Mouse (Mus musculus) embryonic facial prominence, embryonic 10.5 days (tissue): ENCODE measurements around the gene Gpc3. TPM values are rescaled to one million over a fixed set of nuclear protein-coding genes. Genes with fewer than 3 reads are reported as not detected.
"Not testable (repeated sequence)": the region's sequence is repeated elsewhere in the genome, so short reads cannot be mapped to it uniquely, and the experiment has no call there.

ENCODE experiments used
- DNase-seq: peaks from one replicate; pipeline ENCODE4 v3.0.0-alpha.2; 2017; ENCODE audit warnings: low spot score
- H3K27ac ChIP-seq: fragments of 300-500 bp; sonication (generic); replicated peaks from 2 replicates; pipeline ENCODE4 v1.5.1; 2016; ENCODE audit warnings: mild to moderate bottlenecking
- H3K27me3 ChIP-seq: fragments of 300-500 bp; sonication (generic); replicated peaks from 2 replicates; pipeline ENCODE4 v1.6.1; 2016; ENCODE audit warnings: low read depth, mild to moderate bottlenecking; ENCODE audit not compliant: poor library complexity, severe bottlenecking
- H3K36me3 ChIP-seq: fragments of 300-500 bp; sonication (generic); replicated peaks from 2 replicates; pipeline ENCODE4 v1.6.1; 2016; ENCODE audit warnings: mild to moderate bottlenecking, moderate library complexity
- H3K4me1 ChIP-seq: fragments of 300-500 bp; sonication (generic); 2 replicates; pipeline ENCODE4 v1.6.1; 2016
- H3K4me3 ChIP-seq: fragments of 300-500 bp; sonication (generic); 2 replicates; pipeline ENCODE4 v1.5.1; 2016; ENCODE audit warnings: mild to moderate bottlenecking, moderate library complexity
- H3K9me3 ChIP-seq: fragments of 300-500 bp; sonication (generic); 2 replicates; pipeline ENCODE4 v1.6.1; 2016; ENCODE audit warnings: mild to moderate bottlenecking
- WGBS: fragments of 180-500 bp; shearing (Covaris S2); methylation state at CpG from one replicate; pipeline ENCODE4 v1.1.7; 2016; 5-methylcytosine and 5-hydroxymethylcytosine counted together
- polyA plus RNA-seq: library from polyadenylated mRNA; unstranded; fragments of >200 nt; fragmentation: Nextera tagmentation; extraction: Ambion mirVana; gene quantifications from 2 replicates; pipeline ENCODE4 v1.2.1, GENCODE M21; 2016

Gene Gpc3
- polyA plus RNA-seq, 1 experiment from 2014 or later, result 722 TPM

DNA sequence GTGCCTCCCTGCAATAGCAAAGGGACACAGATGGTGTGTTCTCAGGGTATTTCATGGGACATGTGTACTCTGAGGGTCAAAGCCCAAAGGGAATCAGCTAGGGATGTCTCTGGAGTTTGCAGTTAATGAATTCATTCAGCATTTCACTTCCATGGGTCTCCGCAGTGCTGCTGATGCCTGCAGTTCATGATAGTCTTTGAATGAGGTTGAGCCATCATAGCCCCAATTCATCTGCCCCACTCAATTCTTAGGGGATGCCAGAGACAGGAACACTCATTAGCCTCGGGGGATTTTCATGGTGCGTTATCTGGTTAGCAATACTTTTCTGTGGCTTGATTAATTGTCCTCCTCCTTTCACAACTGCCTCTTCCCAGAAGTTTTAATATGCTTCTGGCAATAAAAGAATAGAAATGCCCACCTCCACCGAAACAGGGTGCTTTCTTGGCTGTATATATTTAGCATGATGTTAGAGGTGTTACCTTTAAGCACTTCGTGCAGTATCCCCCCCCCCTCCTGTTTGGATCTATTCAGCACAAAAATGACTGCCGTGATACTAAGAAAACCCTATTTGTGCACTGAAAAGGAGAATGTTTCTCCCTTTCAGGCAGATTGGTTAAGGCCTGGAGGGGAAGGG, 244.3 kb downstream of the Gpc3 start:
- DNase-seq, result no peak
- Histone ChIP-seq H3K4me3 (no peak overlapping the region), H3K36me3 (peaks cover 18% of the 10 kb centered on the region), H3K9me3 (no peaks in the 10 kb centered on the region), H3K4me1 (peaks cover 6% of the 10 kb centered on the region; the same call in 1 of the 2 replicates), H3K27me3 (peaks cover 17% of the 10 kb centered on the region), H3K27ac (no peak overlapping the region)
- 36% methylated on average over 6 of the region's 6 CpGs for WGBS

DNA sequence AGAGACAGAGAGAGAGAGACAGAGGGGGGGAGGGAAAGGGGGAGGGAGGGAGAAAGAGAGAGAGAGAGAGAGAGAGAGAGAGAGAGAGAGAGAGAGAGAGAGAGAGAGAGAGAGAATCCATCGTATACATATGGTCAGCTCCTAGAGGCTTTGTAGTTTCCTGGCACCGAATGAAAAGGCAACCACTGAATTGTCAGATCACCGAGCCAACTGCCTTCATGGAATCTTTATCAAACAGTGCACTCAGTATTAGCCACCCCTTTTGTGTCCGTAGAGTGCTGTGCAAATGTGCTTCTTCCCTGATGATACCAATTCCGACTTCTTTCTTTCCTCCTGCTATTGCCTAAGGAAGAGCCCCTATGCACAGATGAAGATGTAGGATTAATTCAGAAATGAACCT, 246.9 kb downstream of the Gpc3 start:
- DNase-seq, result no peak
- 74% methylated on average over 5 of the region's 5 CpGs for WGBS
- Histone ChIP-seq H3K27me3 (peaks cover 17% of the 10 kb centered on the region), H3K4me3 (no peak overlapping the region), H3K9me3 (no peaks in the 10 kb centered on the region), H3K27ac (no peak overlapping the region), H3K36me3 (peaks cover 18% of the 10 kb centered on the region), H3K4me1 (peaks cover 6% of the 10 kb centered on the region; the same call in 1 of the 2 replicates)

DNA sequence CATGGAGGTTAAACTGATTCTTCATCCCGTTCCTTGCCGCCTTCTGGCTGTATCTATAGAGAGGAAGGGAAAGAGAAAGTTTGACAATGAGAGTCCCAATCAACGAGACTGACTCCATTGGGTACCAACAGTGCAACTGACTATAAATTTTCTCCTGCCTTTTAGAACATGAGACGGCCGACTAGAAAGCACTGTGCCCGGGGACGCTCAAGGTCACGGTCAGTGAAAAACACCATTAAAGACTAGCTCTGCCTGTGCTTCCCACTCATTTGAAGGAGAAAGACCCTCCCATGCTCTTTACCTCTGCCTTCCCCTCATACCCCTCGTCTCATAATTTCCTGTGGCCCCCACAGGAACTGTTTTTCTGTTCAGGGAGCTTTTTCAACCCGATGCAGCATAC, 248.0 kb downstream of the Gpc3 start:
- peaks cover 6% of the 10 kb centered on the region; the same call in 1 of the 2 replicates for H3K4me1 ChIP-seq
- peaks cover 17% of the 10 kb centered on the region for H3K27me3 ChIP-seq
- no peaks in the 10 kb centered on the region for H3K9me3 ChIP-seq
- no peak for DNase-seq
- H3K4me3 ChIP-seq, result no peak overlapping the region
- H3K27ac ChIP-seq, result no peak overlapping the region
- WGBS, result 87% methylated on average over 10 of the region's 10 CpGs
- H3K36me3 ChIP-seq, result peaks cover 18% of the 10 kb centered on the region

DNA sequence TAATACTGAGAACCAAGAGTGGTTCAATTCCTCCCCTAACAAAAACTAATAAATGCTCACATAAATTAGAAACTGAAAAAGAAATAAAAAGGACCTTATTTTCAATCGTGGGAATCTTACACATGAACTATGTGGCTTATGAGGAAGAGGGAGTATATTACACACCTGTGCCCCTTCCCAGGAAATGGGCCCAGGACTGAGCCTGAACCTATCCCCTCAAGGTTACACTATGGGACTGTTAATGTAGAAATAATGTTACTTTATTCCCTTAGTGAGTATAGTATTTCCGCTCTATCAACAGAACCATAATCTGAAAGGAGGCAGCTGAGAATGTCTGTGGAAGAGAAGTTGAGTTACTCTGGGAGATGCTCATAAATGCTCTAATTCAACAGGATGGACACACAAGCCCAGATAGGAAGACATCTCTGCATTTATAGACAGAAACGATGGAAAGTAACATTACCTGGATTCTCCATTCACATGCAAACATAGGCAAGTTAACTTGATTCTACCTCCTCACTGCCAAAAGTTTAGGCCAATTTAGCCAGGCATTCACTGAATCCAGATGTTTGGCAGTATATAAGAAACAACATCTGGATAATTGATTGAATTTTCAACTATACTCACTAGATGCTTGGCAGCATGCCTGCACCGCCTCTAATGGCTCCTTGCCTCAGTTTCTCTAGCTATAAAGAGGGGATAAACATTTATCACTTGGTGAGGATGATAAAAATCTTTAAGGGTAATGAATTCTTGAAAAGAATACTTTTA, 251.3 kb downstream of the Gpc3 start:
- H3K36me3 ChIP-seq, result peaks cover 18% of the 10 kb centered on the region
- H3K27ac ChIP-seq, result no peak overlapping the region
- H3K27me3 ChIP-seq, result peaks cover 7% of the 10 kb centered on the region; the same call in 1 of the 2 replicates
- H3K4me1 ChIP-seq, result no peaks in the 10 kb centered on the region
- no peak for DNase-seq
- no peaks in the 10 kb centered on the region for H3K9me3 ChIP-seq
- WGBS, result 95% methylated on average over 4 of the region's 4 CpGs
- H3K4me3 ChIP-seq, result no peak overlapping the region

DNA sequence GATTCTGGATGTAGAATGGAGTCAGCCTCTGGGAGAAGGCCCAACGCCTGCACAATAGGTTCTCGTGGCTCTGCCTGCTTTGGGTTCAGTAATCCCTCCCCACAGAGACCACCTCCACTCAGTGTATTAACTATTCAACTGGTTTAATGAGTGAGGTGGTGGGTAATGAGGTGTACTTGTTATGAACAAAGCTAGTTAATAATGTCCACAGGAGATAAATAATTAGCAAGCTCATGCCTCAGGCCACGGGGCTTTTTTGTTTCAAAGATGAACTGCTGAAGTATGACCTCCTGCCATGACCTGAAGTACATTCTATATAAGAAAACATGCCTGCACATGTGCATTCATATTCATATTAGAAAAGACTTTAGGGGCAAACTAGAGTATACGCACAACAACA, 260.8 kb downstream of the Gpc3 start:
- Histone ChIP-seq H3K4me3 (no peak overlapping the region), H3K27me3 (peaks cover 6% of the 10 kb centered on the region; the same call in 1 of the 2 replicates), H3K36me3 (no peaks in the 10 kb centered on the region), H3K4me1 (no peaks in the 10 kb centered on the region), H3K9me3 (no peaks in the 10 kb centered on the region), H3K27ac (no peak overlapping the region)
- WGBS, result 79% methylated on average over 4 of the region's 4 CpGs
- DNase-seq, result no peak

DNA sequence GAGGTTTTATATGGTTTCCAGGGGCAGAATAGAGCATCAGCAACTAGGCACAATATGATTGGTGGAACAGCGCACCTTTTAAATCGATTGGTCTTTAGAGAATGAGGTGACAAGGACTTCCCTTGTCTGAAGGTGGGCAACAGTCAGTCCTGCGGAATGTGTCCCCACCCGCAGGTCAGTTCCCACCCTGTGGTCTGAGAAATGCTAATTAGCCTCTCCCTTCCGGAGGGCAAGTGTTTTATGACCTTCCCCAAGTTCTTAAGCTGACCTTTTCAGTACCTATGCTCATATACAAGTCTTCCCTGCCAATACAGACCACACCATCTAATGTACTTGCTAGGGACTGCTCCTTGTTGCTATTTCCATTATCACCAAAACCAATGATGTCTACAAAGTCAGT, 263.1 kb downstream of the Gpc3 start:
- H3K4me1 ChIP-seq, H3K27me3 ChIP-seq: not testable (repeated sequence)
- 69% methylated on average over 5 of the region's 5 CpGs for WGBS

DNA sequence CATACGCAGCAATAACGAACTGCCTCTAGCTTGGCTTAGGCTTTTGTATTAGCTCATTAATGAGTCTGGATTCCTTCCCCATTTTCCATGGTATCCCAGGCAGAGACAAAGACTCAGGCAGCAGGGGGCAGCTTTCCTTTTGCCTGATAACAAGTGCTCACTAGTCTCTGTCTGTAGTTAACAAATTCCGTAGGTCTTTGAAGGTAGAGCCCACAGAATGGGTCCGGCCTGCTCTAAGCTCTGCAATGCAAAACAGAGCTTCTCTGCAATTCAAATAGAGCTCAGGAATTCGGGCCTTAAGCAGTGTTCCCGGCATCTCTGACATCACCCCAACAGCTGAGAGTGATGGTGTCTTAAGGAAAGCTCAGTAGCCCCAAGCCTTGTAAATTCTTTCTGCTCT, 265.0 kb downstream of the Gpc3 start:
- Histone ChIP-seq H3K27me3 (peaks cover 10% of the 10 kb centered on the region; the same call in 1 of the 2 replicates), H3K36me3 (peaks cover 3% of the 10 kb centered on the region; the same call in 1 of the 2 replicates), H3K4me1 (no peaks in the 10 kb centered on the region), H3K4me3 (no peak overlapping the region), H3K27ac (no peak overlapping the region), H3K9me3 (no peaks in the 10 kb centered on the region)
- 38% methylated on average over 6 of the region's 6 CpGs for WGBS
- DNase-seq, result peak; percentile 15

More for the DNA sequence above, 263.1 kb downstream of the Gpc3 start:
- not testable (repeated sequence) for H3K4me3 ChIP-seq, DNase-seq, H3K36me3 ChIP-seq, H3K27ac ChIP-seq, H3K9me3 ChIP-seq

DNA sequence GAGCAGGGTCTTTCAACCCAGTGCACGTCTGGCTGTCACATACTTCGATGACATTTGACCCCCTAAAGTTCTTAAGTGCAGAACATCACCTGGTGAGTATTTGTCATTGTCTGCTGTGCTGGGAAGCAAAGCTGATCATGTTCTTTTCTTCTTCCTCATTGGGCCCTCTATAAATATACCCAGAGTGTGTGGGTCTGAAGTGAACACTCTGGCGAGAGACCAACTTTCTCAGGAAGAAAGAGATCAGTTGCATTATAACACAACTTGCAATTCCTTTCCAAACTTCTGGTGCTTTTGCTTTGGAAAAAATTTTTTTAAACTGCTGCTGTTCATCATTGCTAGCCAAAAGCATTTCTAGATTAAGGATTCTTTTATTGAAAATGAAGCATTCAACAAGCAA, 269.7 kb downstream of the Gpc3 start:
- peaks cover 7% of the 10 kb centered on the region; the same call in 1 of the 2 replicates for H3K36me3 ChIP-seq
- WGBS, result 80% methylated on average over 3 of the region's 3 CpGs
- H3K27ac ChIP-seq, result no peak overlapping the region
- H3K4me3 ChIP-seq, result no peak overlapping the region
- H3K27me3 ChIP-seq, result peaks cover 18% of the 10 kb centered on the region; the same call in 1 of the 2 replicates
- H3K4me1 ChIP-seq, result no peaks in the 10 kb centered on the region
- no peak for DNase-seq
- H3K9me3 ChIP-seq, result no peaks in the 10 kb centered on the region

DNA sequence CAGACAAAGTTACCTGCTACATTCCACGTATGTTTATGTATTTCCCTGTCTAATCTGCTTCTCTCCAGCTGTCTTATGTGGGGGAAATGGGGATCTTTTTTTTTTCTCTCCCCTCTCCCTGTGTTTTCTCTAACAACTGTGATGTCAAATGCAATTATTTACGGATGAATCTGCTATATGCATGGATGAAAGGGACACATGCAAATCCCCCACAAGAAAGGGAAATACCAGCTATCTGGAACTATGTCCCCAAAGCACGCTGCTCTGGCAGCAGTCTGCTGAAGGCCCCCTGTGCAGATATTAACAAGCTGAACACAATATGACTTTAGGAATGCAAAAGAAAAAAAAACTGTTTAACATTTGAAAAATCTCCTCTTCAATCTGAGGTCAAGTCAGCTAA, 273.5 kb downstream of the Gpc3 start:
- Histone ChIP-seq H3K27me3 (peaks cover 17% of the 10 kb centered on the region; the same call in 1 of the 2 replicates), H3K4me3 (no peak overlapping the region), H3K9me3 (no peaks in the 10 kb centered on the region), H3K36me3 (peaks cover 5% of the 10 kb centered on the region; the same call in 1 of the 2 replicates), H3K27ac (no peak overlapping the region), H3K4me1 (no peaks in the 10 kb centered on the region)
- DNase-seq, result no peak
- 52% methylated on average over 3 of the region's 3 CpGs for WGBS

DNA sequence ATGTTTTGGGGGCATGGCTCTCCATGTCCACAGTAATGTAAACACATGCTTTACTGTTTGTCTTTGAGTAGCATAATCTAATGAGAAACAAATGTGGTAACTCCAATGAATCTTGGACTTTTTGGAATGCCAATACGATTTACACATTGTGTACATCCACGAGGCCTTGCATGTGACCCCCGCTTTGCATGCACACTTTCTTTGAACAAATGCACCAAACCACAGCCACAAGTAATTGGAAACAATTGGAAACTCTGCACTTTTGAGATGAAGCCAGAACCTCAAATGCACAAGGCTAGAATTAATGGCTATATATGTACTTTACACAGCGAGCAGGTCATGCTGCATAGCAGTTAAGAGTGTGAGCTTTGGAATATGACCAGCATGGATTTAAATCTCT, 292.0 kb downstream of the Gpc3 start:
- H3K9me3 ChIP-seq, result no peaks in the 10 kb centered on the region
- no peak overlapping the region for H3K27ac ChIP-seq
- H3K4me1 ChIP-seq, result no peaks in the 10 kb centered on the region
- 82% methylated on average over 4 of the region's 4 CpGs for WGBS
- H3K36me3 ChIP-seq, result 0 out of 2 replicates have a peak, but pooled peaks cover 5% of the 10 kb centered on the region
- H3K27me3 ChIP-seq, result peaks cover 18% of the 10 kb centered on the region; the same call in 1 of the 2 replicates
- no peak for DNase-seq
- no peak overlapping the region for H3K4me3 ChIP-seq

DNA sequence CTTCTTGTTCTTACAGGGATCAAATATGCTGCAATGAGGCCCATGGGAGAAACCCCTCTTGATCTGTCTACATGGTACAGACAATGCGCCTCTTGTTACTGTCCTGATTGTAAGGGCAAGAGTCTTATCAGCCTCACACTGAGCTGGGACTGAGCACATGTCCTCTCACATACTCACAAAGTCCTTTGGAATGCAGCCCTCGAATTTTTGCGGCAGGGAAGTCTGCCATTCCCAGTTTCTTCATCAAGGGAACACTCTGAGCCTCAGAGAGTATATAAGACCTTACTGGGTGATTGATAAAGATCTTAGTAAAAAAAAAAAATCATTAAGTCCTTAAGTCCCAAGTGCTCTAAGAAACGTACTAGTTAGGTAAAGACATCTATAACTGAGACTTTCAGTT, 293.1 kb downstream of the Gpc3 start:
- H3K27me3 ChIP-seq, result peaks cover 18% of the 10 kb centered on the region; the same call in 1 of the 2 replicates
- no peak for DNase-seq
- H3K36me3 ChIP-seq, result 0 out of 2 replicates have a peak, but pooled peaks cover 5% of the 10 kb centered on the region
- H3K4me3 ChIP-seq, result no peak overlapping the region
- 66% methylated on average over 4 of the region's 4 CpGs for WGBS
- H3K4me1 ChIP-seq, result no peaks in the 10 kb centered on the region
- no peaks in the 10 kb centered on the region for H3K9me3 ChIP-seq
- no peak overlapping the region for H3K27ac ChIP-seq

DNA sequence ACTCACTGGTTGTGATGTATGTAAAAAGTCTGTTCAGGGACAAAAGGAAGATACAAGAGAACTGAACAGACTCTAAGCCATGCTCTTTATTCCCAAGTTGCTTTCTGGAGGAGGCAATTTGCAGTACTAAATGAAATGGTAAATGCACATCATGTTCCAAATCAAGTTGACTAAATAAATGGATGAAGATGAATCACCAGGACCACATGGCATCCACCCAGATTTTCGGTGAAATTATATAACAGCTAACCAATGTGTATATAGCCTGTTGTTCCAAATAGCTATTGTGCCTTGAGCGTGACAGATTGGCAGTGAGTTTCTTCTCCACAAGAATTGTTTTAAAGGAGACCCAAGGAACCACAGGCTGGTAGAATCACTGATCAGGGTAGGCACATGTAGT, 302.8 kb downstream of the Gpc3 start:
- peaks cover 18% of the 10 kb centered on the region for H3K27me3 ChIP-seq
- no peak for DNase-seq
- no peak overlapping the region for H3K4me3 ChIP-seq
- no peak overlapping the region for H3K27ac ChIP-seq
- H3K36me3 ChIP-seq, result peaks cover 38% of the 10 kb centered on the region
- H3K4me1 ChIP-seq, result no peaks in the 10 kb centered on the region
- no peaks in the 10 kb centered on the region for H3K9me3 ChIP-seq
- 87% methylated on average over 2 of the region's 2 CpGs for WGBS

DNA sequence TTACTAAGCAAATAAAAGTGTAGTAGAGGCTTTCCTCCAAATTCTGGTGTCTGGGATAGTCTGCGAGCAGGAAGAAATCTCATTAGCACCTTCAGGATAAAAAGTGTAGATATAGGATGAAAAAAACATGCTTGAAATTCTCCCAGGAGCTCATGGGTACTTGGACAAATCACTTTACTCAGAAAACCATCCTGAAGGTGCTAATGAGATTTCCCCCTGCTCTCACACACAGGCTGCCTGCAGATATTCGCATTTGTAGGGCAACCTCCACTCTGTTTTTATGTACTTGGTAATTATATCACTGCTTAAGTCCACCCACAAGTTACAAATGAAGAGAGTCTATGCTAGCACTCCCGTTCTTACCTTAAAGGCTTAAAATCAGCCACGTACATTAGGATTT, 308.5 kb downstream of the Gpc3 start:
- DNase-seq, result no peak

More for the DNA sequence above, 308.5 kb downstream of the Gpc3 start:
- Histone ChIP-seq H3K4me1 (no peaks in the 10 kb centered on the region), H3K27ac (no peak overlapping the region), H3K36me3 (peaks cover 5% of the 10 kb centered on the region), H3K9me3 (no peaks in the 10 kb centered on the region), H3K27me3 (peaks cover 25% of the 10 kb centered on the region), H3K4me3 (no peak overlapping the region)
- 88% methylated on average over 4 of the region's 4 CpGs for WGBS
